Mouse (Mus musculus) CH12F3 (cell line): ENCODE data around the gene Rfx2.

Experiments used
- in situ Hi-C: fragments of 300-500 bp; cut with MboI; formaldehyde crosslinking; loops from 2 replicates; pipeline ENCODE4 v1.14.3; 2020; ENCODE audit warnings: low sequenced_read_pairs

Gene Rfx2

GRCm38 (mm10) chr17:56830411-56831110 is at the start of gene Rfx2:
TSS of gene Rfx2 (minus strand) at chr17:56831013.
- in situ Hi-C loops, result no loop called here

- in situ Hi-C loops, result no loop called here
Measured at GRCm38 (mm10) chr17:56877426-56877825, 46.6 kb upstream of the Rfx2 start.

GRCm38 (mm10) chr17:56876981-56877380 is 46.2 kb upstream of the Rfx2 start:
- in situ Hi-C loops, result no loop called here

GRCm38 (mm10) chr17:56876465-56876864 is 45.7 kb upstream of the Rfx2 start:
- in situ Hi-C loops, result no loop called here

GRCm38 (mm10) chr17:56874936-56875651 is 44.3 kb upstream of the Rfx2 start, which contains the start of gene 1700061G19Rik:
TSS of gene 1700061G19Rik (plus strand) at chr17:56875477.
- in situ Hi-C loops, result no loop called here

- in situ Hi-C loops, result no loop called here
Measured at GRCm38 (mm10) chr17:56874237-56874636, 43.4 kb upstream of the Rfx2 start, which contains the start of gene Acsbg2. TSS of gene Acsbg2 (minus strand) at chr17:56874447.

GRCm38 (mm10) chr17:56872512-56872911 is 41.7 kb upstream of the Rfx2 start:
- in situ Hi-C loops, result no loop called here

GRCm38 (mm10) chr17:56871767-56872166 is 41.0 kb upstream of the Rfx2 start:
- in situ Hi-C loops, result no loop called here

GRCm38 (mm10) chr17:56870287-56870953 is 39.6 kb upstream of the Rfx2 start:
- in situ Hi-C loops, result no loop called here

- in situ Hi-C loops, result no loop called here
Measured at GRCm38 (mm10) chr17:56869481-56869977, 38.7 kb upstream of the Rfx2 start.

GRCm38 (mm10) chr17:56866071-56866470 is 35.3 kb upstream of the Rfx2 start:
- in situ Hi-C loops, result no loop called here

GRCm38 (mm10) chr17:56861197-56861596 is 30.4 kb upstream of the Rfx2 start:
- in situ Hi-C loops, result no loop called here

- in situ Hi-C loops, result no loop called here
Measured at GRCm38 (mm10) chr17:56858922-56859321, 28.1 kb upstream of the Rfx2 start.

- in situ Hi-C loops, result no loop called here
Measured at GRCm38 (mm10) chr17:56858216-56858615, 27.4 kb upstream of the Rfx2 start.

GRCm38 (mm10) chr17:56855421-56855820 is 24.6 kb upstream of the Rfx2 start:
- in situ Hi-C loops, result no loop called here

- in situ Hi-C loops, result no loop called here
Measured at GRCm38 (mm10) chr17:56851167-56851566, 20.4 kb upstream of the Rfx2 start.

- in situ Hi-C loops, result no loop called here
Measured at GRCm38 (mm10) chr17:56849710-56850109, 18.9 kb upstream of the Rfx2 start.

GRCm38 (mm10) chr17:56848785-56849184 is 18.0 kb upstream of the Rfx2 start:
- in situ Hi-C loops, result no loop called here

GRCm38 (mm10) chr17:56843678-56844077 is 12.9 kb upstream of the Rfx2 start:
- in situ Hi-C loops, result no loop called here

- in situ Hi-C loops, result no loop called here
Measured at GRCm38 (mm10) chr17:56842173-56842572, 11.4 kb upstream of the Rfx2 start.

- in situ Hi-C loops, result no loop called here
Measured at GRCm38 (mm10) chr17:56840524-56840923, 9.7 kb upstream of the Rfx2 start.
